Mouse (Mus musculus) heart, adult 2 months (tissue): ENCODE measurements around the gene Tcp11l2.

Experiments used
- CTCF ChIP-seq: fragments of 200-600 bp; IDR thresholded peaks from 2 replicates; pipeline ENCODE4 v1.8.1; 2022; ENCODE audit warnings: antibody characterized with exemption, mild to moderate bottlenecking, moderate library complexity
- EP300 ChIP-seq: fragments of 200-500 bp; IDR thresholded peaks from 2 replicates; pipeline ENCODE4 v1.6.1; 2011; ENCODE audit warnings: low read depth, low read length, control low read depth; ENCODE audit not compliant: insufficient read depth
- POLR2A ChIP-seq: fragments of 200-500 bp; IDR thresholded peaks from 2 replicates; pipeline ENCODE4 v1.6.1; 2011; ENCODE audit warnings: mild to moderate bottlenecking, low read depth, low read length, control low read depth; ENCODE audit not compliant: insufficient read depth

DNA sequence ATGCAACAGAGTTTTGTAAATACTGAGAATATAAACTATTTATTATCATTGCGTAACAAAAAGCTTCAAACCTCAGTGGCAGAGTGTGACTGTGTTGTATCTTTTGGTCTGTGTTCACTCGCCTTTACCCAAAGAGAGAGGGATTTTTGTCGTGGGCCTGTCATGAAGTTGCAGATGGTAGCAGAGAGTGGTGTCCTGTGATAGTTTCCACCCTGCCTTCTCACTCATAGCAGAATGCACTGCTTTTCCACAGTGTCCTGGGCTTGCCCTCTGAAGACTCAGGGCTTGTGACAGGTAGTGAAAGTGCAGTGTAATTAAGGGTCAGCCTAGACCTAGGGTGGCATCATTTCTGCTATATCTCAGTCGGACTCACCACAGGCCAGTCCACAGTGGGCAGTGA lies 78.3 kb downstream of the Tcp11l2 start:
- TF ChIP-seq CTCF (no peak), POLR2A (no peak), EP300 (no peak)
